Mouse (Mus musculus) embryonic facial prominence, embryonic 14.5 days (tissue): ENCODE data around the gene Tnrc6c. TPM values are rescaled to one million over a fixed set of nuclear protein-coding genes. Genes with fewer than 3 reads are reported as not detected.
A peak's percentile ranks its signal among the peaks of the same experiment; 100 is the strongest.
"Not testable (repeated sequence)": the region's sequence is repeated elsewhere in the genome, so short reads cannot be mapped to it uniquely, and the experiment has no call there.

Source experiments
- ATAC-seq: fragments of 200-750 bp; cut with Nextera tagmentation; 2 replicates; pipeline ENCODE4 v1.8.0; 2017; ENCODE audit warnings: low read depth, moderate number of reproducible peaks, moderate TSS enrichment
- DNase-seq: peaks from one replicate; pipeline ENCODE4 v3.0.0-alpha.2; 2015; ENCODE audit warnings: low spot score
- H3K27ac ChIP-seq: fragments of 300-500 bp; sonication (generic); replicated peaks from 2 replicates; pipeline ENCODE4 v1.5.1; 2014; ENCODE audit warnings: low read depth, mild to moderate bottlenecking, low read length, moderate library complexity
- H3K27me3 ChIP-seq: fragments of 300-500 bp; sonication (generic); replicated peaks from 2 replicates; pipeline ENCODE4 v1.6.1; 2014; ENCODE audit warnings: low read length; ENCODE audit not compliant: control insufficient read depth, insufficient read depth
- H3K36me3 ChIP-seq: fragments of 300-500 bp; sonication (generic); 2 replicates; pipeline ENCODE4 v1.6.1; 2014; ENCODE audit warnings: low read length, mixed read lengths; ENCODE audit not compliant: control insufficient read depth, insufficient read depth
- H3K4me1 ChIP-seq: fragments of 300-500 bp; sonication (generic); 2 replicates; pipeline ENCODE4 v1.6.1; 2014; ENCODE audit warnings: antibody characterized with exemption, low read length; ENCODE audit not compliant: control insufficient read depth, insufficient read depth
- H3K4me2 ChIP-seq: fragments of 300-500 bp; sonication (generic); 2 replicates; pipeline ENCODE4 v1.6.1; 2014; ENCODE audit warnings: low read depth, mild to moderate bottlenecking, low read length, moderate library complexity, mixed read lengths
- H3K4me3 ChIP-seq: fragments of 300-500 bp; sonication (generic); 2 replicates; pipeline ENCODE4 v1.5.1; 2014; ENCODE audit warnings: low read depth, mild to moderate bottlenecking, low read length
- H3K9ac ChIP-seq: fragments of 300-500 bp; sonication (generic); 2 replicates; pipeline ENCODE4 v1.6.1; 2014; ENCODE audit warnings: low read depth, mild to moderate bottlenecking, low read length, moderate library complexity, mixed read lengths
- H3K9me3 ChIP-seq: fragments of 300-500 bp; sonication (generic); 2 replicates; pipeline ENCODE4 v1.6.1; 2016; ENCODE audit warnings: low read length; ENCODE audit not compliant: control insufficient read depth
- WGBS: fragments of 180-500 bp; shearing (Covaris S2); extraction: QIAGEN DNeasy Blood & Tissue Kit; methylation state at CpG from one replicate; pipeline ENCODE4 v1.1.7; 2014; 5-methylcytosine and 5-hydroxymethylcytosine counted together
- polyA plus RNA-seq: library from polyadenylated mRNA; unstranded; fragments of >200 nt; fragmentation: Nextera tagmentation; extraction: Ambion mirVana; gene quantifications from 2 replicates; pipeline ENCODE4 v1.2.1, GENCODE M21; 2014

Tnrc6c gene
- polyA plus RNA-seq, 1 experiment from 2014 or later: 15.2 TPM

DNA sequence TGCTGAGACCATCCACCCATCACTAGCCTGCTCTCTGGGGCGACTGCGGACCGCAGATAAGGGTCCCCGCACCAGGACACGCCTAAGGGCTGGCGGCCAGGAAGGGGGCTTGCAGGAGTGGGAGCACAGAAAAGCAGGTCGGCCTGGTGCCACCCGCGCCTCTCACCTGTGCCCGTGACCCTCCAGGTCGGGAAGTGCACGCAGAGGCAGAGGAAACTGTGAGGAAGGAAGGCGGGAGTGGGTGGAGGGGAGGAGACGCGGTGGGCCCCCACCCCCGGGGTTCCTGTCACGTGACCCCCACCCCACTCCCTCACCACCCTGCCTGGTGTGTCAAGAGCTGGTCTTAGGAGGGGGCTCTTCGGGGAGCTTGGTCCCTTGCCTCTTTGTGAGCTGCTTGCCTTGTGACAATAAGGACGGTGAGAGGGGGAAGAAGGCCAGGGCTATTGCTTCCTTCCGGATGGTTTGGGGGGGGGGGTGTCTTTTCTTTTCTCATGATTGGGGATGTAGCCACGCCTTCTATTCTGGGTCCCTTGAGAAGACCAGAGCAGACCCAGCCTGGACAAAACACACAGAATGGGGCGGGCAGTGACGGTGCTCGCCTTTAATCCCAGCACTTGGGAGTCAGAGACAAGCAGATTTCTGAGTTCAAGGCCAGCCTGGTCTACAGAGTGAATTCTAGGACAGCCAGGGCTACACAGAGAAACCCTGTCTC is 128.1 kb downstream of the Tnrc6c start, which contains the start of the genes Tmc8 and Tmc6:
Gene Tmc8 (plus strand): TSS at position 84 of the 712 bp plus-strand sequence.
Gene Tmc6 (minus strand): TSS at position 206 of the 712 bp plus-strand sequence.
- WGBS: 50% methylated on average over 13 of the region's 24 CpGs
- DNase-seq (no peak), ATAC-seq (no peak)
- Histone ChIP-seq H3K9me3 (no peaks in the 10 kb centered on the region), H3K27ac (peak within 1 kb of the TSS; percentile 77), H3K36me3 (no peaks in the 10 kb centered on the region), H3K4me2 (peak within 1 kb of the TSS; percentile 96), H3K9ac (peak within 1 kb of the TSS; percentile 53), H3K4me3 (peak within 1 kb of the TSS; percentile 51), H3K27me3 (peaks cover 4% of the 10 kb centered on the region; the same call in 1 of the 2 replicates), H3K4me1 (peaks cover 33% of the 10 kb centered on the region)

DNA sequence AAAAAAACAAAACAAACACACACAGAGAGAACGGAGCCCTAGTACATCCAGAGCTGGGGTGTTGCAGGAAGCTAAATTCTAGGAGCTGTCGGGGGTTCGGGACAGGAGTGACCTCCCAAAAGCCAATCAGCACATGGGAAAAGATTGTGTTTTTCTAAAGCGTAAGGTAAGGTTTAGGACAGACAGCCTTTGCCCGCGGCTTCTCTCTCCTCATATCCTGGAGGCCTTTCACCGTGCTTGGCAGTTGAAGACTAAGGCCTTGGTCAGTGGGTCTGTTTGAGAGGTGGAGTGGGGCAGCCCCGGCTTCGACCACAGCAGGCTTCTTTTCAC is 128.6 kb downstream of the Tnrc6c start:
- Histone ChIP-seq H3K27ac (no peak overlapping the region), H3K9me3 (no peaks in the 10 kb centered on the region), H3K9ac (peak overlapping the region; percentile 53), H3K4me3 (peak overlapping the region; percentile 29), H3K36me3 (no peaks in the 10 kb centered on the region), H3K27me3 (peaks cover 4% of the 10 kb centered on the region; the same call in 1 of the 2 replicates), H3K4me2 (peak overlapping the region; percentile 57), H3K4me1 (peaks cover 33% of the 10 kb centered on the region)
- 52% methylated on average over 9 of the region's 9 CpGs for WGBS
- no peak for ATAC-seq
- DNase-seq: no peak

DNA sequence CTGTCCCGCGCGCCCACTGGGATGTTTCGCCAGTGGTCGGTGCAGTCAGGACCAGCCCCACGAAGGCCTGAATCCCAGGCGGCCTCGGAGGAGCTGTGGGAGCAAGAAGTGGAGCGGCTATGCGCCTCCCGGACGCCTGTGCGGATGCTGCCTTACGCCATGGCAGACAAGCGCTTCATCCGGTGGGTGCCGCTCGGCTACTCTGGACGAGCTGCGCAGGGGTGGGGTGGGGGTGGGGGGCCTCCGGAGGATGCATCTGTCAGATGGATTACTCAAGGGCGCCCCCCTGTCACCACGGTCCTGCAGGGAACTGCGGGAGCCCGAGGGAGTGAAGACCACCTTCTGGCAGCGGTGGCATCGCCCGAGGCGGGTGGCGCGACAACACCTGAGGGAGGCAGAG is 129.0 kb downstream of the Tnrc6c start:
- H3K27me3 ChIP-seq: peaks cover 4% of the 10 kb centered on the region; the same call in 1 of the 2 replicates
- H3K36me3 ChIP-seq: no peaks in the 10 kb centered on the region
- no peak overlapping the region for H3K27ac ChIP-seq
- H3K9ac ChIP-seq: peak overlapping the region; percentile 53
- ATAC-seq (no peak), DNase-seq (peak; percentile 59)
- 6% methylated on average over 19 of the region's 31 CpGs for WGBS
- H3K4me3 ChIP-seq: peak overlapping the region; percentile 29
- peak overlapping the region; percentile 57 for H3K4me2 ChIP-seq
- H3K9me3 ChIP-seq: no peaks in the 10 kb centered on the region
- H3K4me1 ChIP-seq: peaks cover 33% of the 10 kb centered on the region

DNA sequence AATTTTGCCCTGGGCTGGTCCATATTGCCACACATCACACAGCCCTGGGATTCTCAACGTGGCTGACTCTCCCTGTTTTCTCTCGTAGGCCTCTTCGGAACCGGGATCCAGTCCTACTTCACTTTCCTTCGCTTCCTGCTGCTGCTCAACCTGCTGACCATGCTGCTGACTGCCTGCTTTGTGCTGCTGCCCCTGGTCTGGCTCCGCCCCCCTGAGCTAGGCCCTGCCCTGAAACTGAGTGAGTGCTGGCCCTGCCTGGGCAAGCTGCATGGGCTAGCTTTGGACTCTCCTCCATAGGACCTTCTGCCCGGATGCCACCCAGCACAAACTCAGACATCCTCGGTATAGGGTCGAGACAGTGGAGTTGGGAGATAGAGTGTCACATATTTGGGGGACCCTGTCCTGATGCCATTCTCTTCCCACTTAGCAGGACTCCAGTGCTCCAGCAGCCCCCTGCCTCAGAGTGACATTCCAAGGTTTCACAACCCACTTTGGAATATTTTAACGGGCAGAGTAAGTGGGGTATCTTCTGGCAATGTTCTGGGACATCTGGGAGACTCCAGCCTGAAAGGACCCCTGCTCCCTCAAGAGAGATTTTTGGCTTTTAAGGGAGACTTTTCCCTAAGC is 129.7 kb downstream of the Tnrc6c start:
- Histone ChIP-seq H3K36me3 (no peaks in the 10 kb centered on the region), H3K27me3 (peaks cover 4% of the 10 kb centered on the region; the same call in 1 of the 2 replicates), H3K4me3 (peak overlapping the region; percentile 29; the same call in 1 of the 2 replicates), H3K27ac (no peak overlapping the region), H3K9ac (no peak overlapping the region), H3K4me1 (peaks cover 31% of the 10 kb centered on the region), H3K4me2 (peak overlapping the region; percentile 57), H3K9me3 (no peaks in the 10 kb centered on the region)
- no peak for DNase-seq
- 35% methylated on average over 10 of the region's 10 CpGs for WGBS
- ATAC-seq: no peak

DNA sequence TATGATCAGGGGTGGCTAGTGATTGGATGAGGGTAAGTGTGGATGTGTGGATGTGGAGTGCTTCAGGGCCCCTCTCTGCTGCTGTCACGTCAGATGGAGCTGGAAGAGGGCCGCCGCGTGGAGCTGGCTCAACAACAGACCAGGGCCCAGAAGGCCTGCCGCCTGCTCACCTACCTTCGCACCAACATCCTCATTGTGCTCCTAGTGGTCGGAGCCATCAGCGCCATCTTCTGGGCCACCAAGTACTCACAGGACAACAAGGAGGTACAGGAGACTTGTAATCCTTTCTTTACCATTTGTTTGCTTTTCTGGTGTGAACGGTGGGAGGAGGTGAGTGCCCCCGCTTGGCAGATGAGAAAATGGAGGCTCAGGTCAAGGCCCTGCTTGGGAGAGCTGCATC is 132.2 kb downstream of the Tnrc6c start:
- Histone ChIP-seq H3K4me3 (no peak overlapping the region), H3K27me3 (peaks cover 4% of the 10 kb centered on the region; the same call in 1 of the 2 replicates), H3K4me1 (peaks cover 11% of the 10 kb centered on the region), H3K4me2 (no peak overlapping the region), H3K9ac (no peak overlapping the region), H3K36me3 (no peaks in the 10 kb centered on the region), H3K27ac (no peak overlapping the region), H3K9me3 (no peaks in the 10 kb centered on the region)
- WGBS: 13% methylated on average over 10 of the region's 10 CpGs
- no peak for ATAC-seq
- no peak for DNase-seq

DNA sequence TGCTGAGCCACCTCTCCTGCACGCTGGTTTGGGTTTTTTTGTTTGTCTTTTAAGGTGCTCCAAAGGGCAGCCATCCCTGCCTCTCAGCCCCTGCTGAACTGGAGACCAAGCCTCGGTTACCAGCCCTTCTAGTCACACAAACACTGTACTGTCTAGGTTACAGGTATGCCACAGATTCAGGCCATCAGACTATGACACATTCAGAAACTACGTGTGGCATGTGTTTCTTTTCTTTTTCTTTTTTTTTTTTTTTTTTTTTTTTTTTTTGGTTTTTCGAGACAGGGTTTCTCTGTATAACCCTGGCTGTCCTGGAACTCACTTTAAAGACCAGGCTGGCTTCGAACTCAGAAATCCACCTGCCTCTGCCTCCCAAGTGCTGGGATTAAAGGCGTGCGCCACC is 134.4 kb downstream of the Tnrc6c start:
- not testable (repeated sequence) for H3K9ac ChIP-seq, H3K27me3 ChIP-seq, H3K4me2 ChIP-seq, ATAC-seq, H3K27ac ChIP-seq, H3K9me3 ChIP-seq, H3K4me1 ChIP-seq, H3K4me3 ChIP-seq, DNase-seq, H3K36me3 ChIP-seq
- 81% methylated on average over 7 of the region's 7 CpGs for WGBS

DNA sequence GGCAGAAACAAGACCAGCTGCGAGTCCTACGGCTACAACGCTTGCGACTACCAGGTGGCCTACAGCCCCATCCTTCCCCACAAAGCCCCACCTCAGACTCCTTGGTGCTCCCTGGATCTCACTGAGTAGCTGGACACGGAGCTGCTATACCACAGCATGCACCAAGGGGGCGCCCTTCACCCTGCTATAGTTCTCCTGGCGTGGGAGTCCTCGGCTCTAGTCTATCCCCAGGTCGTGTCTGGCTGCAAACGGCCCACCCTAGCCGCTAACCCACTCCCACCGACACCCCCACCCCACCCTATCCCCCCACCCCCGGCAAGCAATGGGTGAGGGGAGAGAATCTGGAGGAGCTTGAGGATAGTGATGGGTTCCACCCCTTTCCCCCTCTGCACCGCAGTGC is 136.2 kb downstream of the Tnrc6c start:
- Histone ChIP-seq H3K4me3 (no peak overlapping the region), H3K27me3 (no peaks in the 10 kb centered on the region), H3K4me1 (peaks cover 9% of the 10 kb centered on the region), H3K27ac (no peak overlapping the region), H3K36me3 (no peaks in the 10 kb centered on the region), H3K9ac (0 out of 2 replicates have a peak overlapping the region, but pooled peaks have one; percentile 25), H3K4me2 (peak overlapping the region; percentile 35), H3K9me3 (no peaks in the 10 kb centered on the region)
- peak; percentile 35; the same call in 1 of the 2 replicates for ATAC-seq
- peak; percentile 43 for DNase-seq
- 5% methylated on average over 8 of the region's 14 CpGs for WGBS

DNA sequence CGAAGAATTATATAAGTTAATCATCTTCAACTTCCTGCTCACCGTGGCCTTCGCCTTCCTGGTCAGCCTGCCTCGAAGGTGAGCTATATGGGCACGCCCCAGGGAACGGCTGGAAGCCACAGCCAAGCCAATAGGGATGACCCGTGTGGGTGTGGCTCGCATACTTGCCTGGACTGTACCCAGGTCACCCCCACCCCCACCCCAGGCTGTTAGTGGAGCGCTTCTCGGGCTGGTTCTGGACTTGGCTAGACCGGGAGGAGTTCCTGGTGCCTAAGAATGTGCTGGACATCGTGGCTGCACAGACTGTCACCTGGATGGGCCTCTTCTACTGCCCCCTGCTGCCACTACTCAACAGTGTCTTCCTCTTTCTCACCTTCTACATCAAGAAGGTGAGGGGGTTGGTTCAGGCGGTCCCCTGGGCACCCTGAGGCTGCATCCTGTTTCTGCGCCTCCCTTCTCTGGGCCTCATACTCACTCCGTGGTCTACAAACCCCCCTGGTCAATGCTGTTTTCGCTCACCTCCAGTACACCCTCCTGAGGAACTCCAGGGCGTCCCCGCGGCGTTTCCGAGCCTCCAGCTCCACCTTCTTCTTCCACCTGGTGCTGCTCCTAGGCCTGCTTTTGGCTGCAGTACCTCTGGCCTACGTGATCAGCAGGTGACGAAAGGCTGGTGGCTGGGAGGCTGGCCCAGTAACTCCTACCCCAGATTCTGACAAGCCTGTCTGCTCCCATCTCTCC is 136.8 kb downstream of the Tnrc6c start:
- Histone ChIP-seq H3K9ac (no peak overlapping the region), H3K4me3 (no peak overlapping the region), H3K27ac (no peak overlapping the region), H3K4me1 (peaks cover 9% of the 10 kb centered on the region), H3K36me3 (no peaks in the 10 kb centered on the region), H3K9me3 (no peaks in the 10 kb centered on the region), H3K4me2 (peak overlapping the region; percentile 35), H3K27me3 (no peaks in the 10 kb centered on the region)
- 32% methylated on average over 20 of the region's 23 CpGs for WGBS
- ATAC-seq: no peak
- no peak for DNase-seq
